Mouse (Mus musculus): Measurements from ENCODE around the gene Smad5. TPM values are rescaled to one million over a fixed set of nuclear protein-coding genes. Genes with fewer than 3 reads are reported as not detected.

The Smad5 gene
- total and polyA plus RNA-seq, 3 experiments, result 19.7 to 30.3 (median 29.7) TPM

- no peaks in the 10 kb centered on the region for H3K27me3 ChIP-seq (ENCODE audit: control insufficient read depth, insufficient read depth, low read length)
- H3K36me3 ChIP-seq (ENCODE audit: control insufficient read depth, insufficient read depth, low read length), result peaks cover 12% of the 10 kb centered on the region
- intact Hi-C loops (cut with DNase I), result loop anchor here (5.0 kb wide), 2 partner anchors 34 to 41 kb away; no protein-coding TSS in a partner anchor
- peak overlapping the region; percentile 98 for H3K27ac ChIP-seq
- H3K9ac ChIP-seq (ENCODE audit: low read depth, low read length), result peak overlapping the region; percentile 81
- peaks cover 17% of the 10 kb centered on the region for H3K4me1 ChIP-seq (ENCODE audit: control insufficient read depth, insufficient read depth, low read length)
- TF ChIP-seq POLR2A (IDR thresholded peaks at IDR 0.05; ENCODE audit: insufficient read depth, low read depth, low read length) (peak; percentile 19; the same call in 1 of the 2 replicates), EP300 (IDR thresholded peaks at IDR 0.05; ENCODE audit: insufficient read depth, low read depth, low read length) (no peak)
- peak; percentile 81 to 84 for DNase-seq
- WGBS, result under 1% methylated on average over 74 of the region's 80 CpGs
- peak overlapping the region; percentile 77 for H3K4me3 ChIP-seq
- H3K79me2 ChIP-seq (replicated peaks; ENCODE audit: control insufficient read depth, insufficient read depth, low read length), result 0 out of 2 replicates have a peak, but pooled peaks cover 4% of the 10 kb centered on the region
These were observed 536 bp downstream of the Smad5 start for GRCm38 (mm10) chr13:56703222-56703870.

- Histone ChIP-seq H3K27me3 (ENCODE audit: control insufficient read depth, insufficient read depth, low read length) (no peaks in the 10 kb centered on the region), H3K9ac (ENCODE audit: low read depth, low read length) (peak overlapping the region; percentile 77), H3K27ac (peak overlapping the region; percentile 62), H3K4me3 (peak overlapping the region; percentile 77), H3K36me3 (ENCODE audit: control insufficient read depth, insufficient read depth, low read length) (peaks cover 12% of the 10 kb centered on the region), H3K4me1 (ENCODE audit: control insufficient read depth, insufficient read depth, low read length) (peaks cover 17% of the 10 kb centered on the region), H3K79me2 (replicated peaks; ENCODE audit: control insufficient read depth, insufficient read depth, low read length) (0 out of 2 replicates have a peak, but pooled peaks cover 5% of the 10 kb centered on the region)
- intact Hi-C loops (cut with DNase I), result loop anchor here (5.0 kb wide), 2 partner anchors 33 to 42 kb away; no protein-coding TSS in a partner anchor
- 3% methylated on average over 11 of the region's 11 CpGs for WGBS
- DNase-seq, result peak in 1 of 2 experiments; percentile 43
- TF ChIP-seq EP300 (IDR thresholded peaks at IDR 0.05; ENCODE audit: insufficient read depth, low read depth, low read length) (peak; percentile 43), POLR2A (IDR thresholded peaks at IDR 0.05; ENCODE audit: insufficient read depth, low read depth, low read length) (no peak)
These were observed 1.1 kb downstream of the Smad5 start for GRCm38 (mm10) chr13:56703871-56704321.

- Histone ChIP-seq H3K4me1 (ENCODE audit: control insufficient read depth, insufficient read depth, low read length) (peaks cover 17% of the 10 kb centered on the region), H3K9ac (ENCODE audit: low read depth, low read length) (no peak overlapping the region), H3K27ac (peak overlapping the region; percentile 62), H3K79me2 (replicated peaks; ENCODE audit: control insufficient read depth, insufficient read depth, low read length) (0 out of 2 replicates have a peak, but pooled peaks cover 5% of the 10 kb centered on the region), H3K36me3 (ENCODE audit: control insufficient read depth, insufficient read depth, low read length) (peaks cover 12% of the 10 kb centered on the region), H3K27me3 (ENCODE audit: control insufficient read depth, insufficient read depth, low read length) (no peaks in the 10 kb centered on the region), H3K4me3 (peak overlapping the region; percentile 77; the same call in 1 of the 2 replicates)
- no peak for DNase-seq
- intact Hi-C loops (cut with DNase I), result loop anchor here (5.0 kb wide), 2 partner anchors 33 to 42 kb away; no protein-coding TSS in a partner anchor
- WGBS, result 49% methylated on average over 2 of the region's 2 CpGs
- no peak for TF ChIP-seq POLR2A (IDR thresholded peaks at IDR 0.05; ENCODE audit: insufficient read depth, low read depth, low read length)
- TF ChIP-seq EP300 (IDR thresholded peaks at IDR 0.05; ENCODE audit: insufficient read depth, low read depth, low read length), result no peak
- no peak for TF ChIP-seq CTCF (IDR thresholded peaks at IDR 0.05)
These were observed 1.8 kb downstream of the Smad5 start for GRCm38 (mm10) chr13:56704596-56704995.

DNA sequence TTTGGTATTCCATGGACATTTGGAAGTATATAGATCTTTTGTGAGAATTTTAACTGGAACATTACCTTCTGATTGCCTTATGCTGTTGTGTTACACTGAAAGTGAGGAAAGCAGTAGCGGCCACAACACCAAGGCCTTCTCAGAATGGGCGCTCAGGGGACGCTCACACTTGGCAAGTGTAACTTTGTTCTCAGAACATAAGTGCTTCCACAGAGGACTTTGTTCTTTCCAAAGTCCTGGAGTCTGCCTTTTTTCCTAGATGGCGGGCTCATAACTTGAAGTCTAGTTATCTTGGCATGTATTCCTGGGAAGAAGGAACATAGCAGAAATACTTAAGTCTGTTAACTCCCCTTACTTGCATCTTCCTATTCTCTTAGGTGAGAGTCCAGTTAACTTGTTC lies 4.3 kb downstream of the Smad5 start:
- Histone ChIP-seq H3K4me3 (no peak overlapping the region), H3K79me2 (replicated peaks; ENCODE audit: control insufficient read depth, insufficient read depth, low read length) (peaks cover 10% of the 10 kb centered on the region), H3K9ac (ENCODE audit: low read depth, low read length) (no peak overlapping the region), H3K27me3 (ENCODE audit: control insufficient read depth, insufficient read depth, low read length) (no peaks in the 10 kb centered on the region), H3K27ac (no peak overlapping the region), H3K4me1 (ENCODE audit: control insufficient read depth, insufficient read depth, low read length) (peaks cover 23% of the 10 kb centered on the region), H3K36me3 (ENCODE audit: control insufficient read depth, insufficient read depth, low read length) (peaks cover 12% of the 10 kb centered on the region)
- intact Hi-C loops (cut with DNase I), result no loop called here
- no peak for DNase-seq
- no peak for TF ChIP-seq EP300 (IDR thresholded peaks at IDR 0.05; ENCODE audit: insufficient read depth, low read depth, low read length)
- TF ChIP-seq CTCF (IDR thresholded peaks at IDR 0.05), result no peak
- WGBS, result 61% methylated on average over 4 of the region's 4 CpGs

DNA sequence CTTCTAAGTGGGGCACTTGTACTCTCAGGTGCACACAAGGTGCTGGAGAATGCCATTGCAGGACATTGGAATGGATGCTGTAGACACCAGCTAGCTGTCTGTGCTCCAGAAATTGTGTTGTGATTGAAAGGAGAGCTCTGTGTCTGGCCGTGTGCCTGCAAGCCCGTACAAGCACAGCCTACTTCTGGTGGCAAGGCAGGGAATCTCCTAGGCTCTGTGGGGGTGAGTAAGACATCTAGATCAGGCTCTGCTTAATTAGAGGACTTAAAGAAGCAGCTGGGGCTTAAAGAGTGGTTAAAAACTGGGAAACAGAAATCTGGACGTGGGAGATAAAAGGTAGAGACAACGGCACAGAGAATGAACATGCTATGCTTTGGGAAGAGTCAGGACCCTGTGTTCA lies 4.8 kb downstream of the Smad5 start:
- no peak overlapping the region for H3K9ac ChIP-seq (ENCODE audit: low read depth, low read length)
- H3K4me1 ChIP-seq (ENCODE audit: control insufficient read depth, insufficient read depth, low read length), result peaks cover 20% of the 10 kb centered on the region
- H3K27ac ChIP-seq, result no peak overlapping the region
- no peak for TF ChIP-seq POLR2A (IDR thresholded peaks at IDR 0.05; ENCODE audit: insufficient read depth, low read depth, low read length)
- no peak for TF ChIP-seq EP300 (IDR thresholded peaks at IDR 0.05; ENCODE audit: insufficient read depth, low read depth, low read length)
- TF ChIP-seq CTCF (IDR thresholded peaks at IDR 0.05), result no peak
- no peak overlapping the region for H3K4me3 ChIP-seq
- H3K79me2 ChIP-seq (replicated peaks; ENCODE audit: control insufficient read depth, insufficient read depth, low read length), result peaks cover 11% of the 10 kb centered on the region
- H3K36me3 ChIP-seq (ENCODE audit: control insufficient read depth, insufficient read depth, low read length), result peaks cover 12% of the 10 kb centered on the region
- no peaks in the 10 kb centered on the region for H3K27me3 ChIP-seq (ENCODE audit: control insufficient read depth, insufficient read depth, low read length)
- intact Hi-C loops (cut with DNase I), result no loop called here
- WGBS, result 43% methylated on average over 4 of the region's 4 CpGs
- DNase-seq, result no peak

DNA sequence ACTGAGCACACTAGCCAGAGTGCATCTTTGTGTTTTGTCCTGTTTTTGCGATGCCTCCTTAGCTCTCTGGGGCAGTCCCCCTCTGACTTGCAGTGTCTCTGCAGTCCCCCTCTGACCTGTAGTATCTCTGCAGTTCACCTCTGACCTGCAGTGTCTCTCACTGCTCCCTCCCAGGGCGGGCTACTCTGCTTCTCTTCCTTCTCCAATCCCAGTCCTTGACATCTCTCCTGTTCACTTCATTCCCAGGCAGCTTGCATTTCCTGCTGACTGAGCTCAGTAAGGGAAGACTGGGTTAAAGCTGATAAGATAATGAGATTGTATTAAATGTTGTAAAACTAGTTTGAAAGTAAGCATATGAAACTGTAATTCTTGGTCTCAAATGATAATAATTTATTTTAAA lies 7.8 kb downstream of the Smad5 start:
- intact Hi-C loops (cut with DNase I), result no loop called here
- 29% methylated on average over 2 of the region's 2 CpGs for WGBS
- Histone ChIP-seq H3K4me3 (no peak overlapping the region), H3K4me1 (ENCODE audit: control insufficient read depth, insufficient read depth, low read length) (peaks cover 12% of the 10 kb centered on the region), H3K27ac (no peak overlapping the region), H3K79me2 (replicated peaks; ENCODE audit: control insufficient read depth, insufficient read depth, low read length) (peaks cover 10% of the 10 kb centered on the region), H3K9ac (ENCODE audit: low read depth, low read length) (no peak overlapping the region), H3K27me3 (ENCODE audit: control insufficient read depth, insufficient read depth, low read length) (no peaks in the 10 kb centered on the region), H3K36me3 (ENCODE audit: control insufficient read depth, insufficient read depth, low read length) (peaks cover 12% of the 10 kb centered on the region)
- TF ChIP-seq POLR2A (IDR thresholded peaks at IDR 0.05; ENCODE audit: insufficient read depth, low read depth, low read length) (no peak), EP300 (IDR thresholded peaks at IDR 0.05; ENCODE audit: insufficient read depth, low read depth, low read length) (no peak)
- no peak for DNase-seq
